Mouse (Mus musculus) spleen, adult 2 months (tissue): Measurements from ENCODE around the gene Comt. TPM values are rescaled to one million over a fixed set of nuclear protein-coding genes. Genes with fewer than 3 reads are reported as not detected.

Experiments used
- DNase-seq, 2 experiments: peaks; one replicate each; pipeline versions ENCODE4 v3.0.0 to v3.0.0-alpha.2; 2012 to 2021; ENCODE audit warnings: low spot score in 2 of 2, low read depth in 1 of 2
- H3K27ac ChIP-seq: fragments of 200-500 bp; 2 replicates; pipeline ENCODE4 v1.5.1; 2012; ENCODE audit warnings: low read length, inconsistent platforms; ENCODE audit not compliant: insufficient read depth
- H3K27me3 ChIP-seq: fragments of 200-500 bp; 2 replicates; pipeline ENCODE4 v1.6.1; 2012; ENCODE audit warnings: mild to moderate bottlenecking, moderate library complexity, low read length, inconsistent platforms; ENCODE audit not compliant: control insufficient read depth, insufficient read depth
- H3K36me3 ChIP-seq: fragments of 200-500 bp; 2 replicates; pipeline ENCODE4 v1.6.1; 2012; ENCODE audit warnings: mild to moderate bottlenecking, low read length, inconsistent platforms; ENCODE audit not compliant: control insufficient read depth, insufficient read depth
- H3K4me1 ChIP-seq: fragments of 200-500 bp; 2 replicates; pipeline ENCODE4 v1.6.1; 2011; ENCODE audit warnings: inconsistent platforms; ENCODE audit not compliant: control insufficient read depth, insufficient read depth, insufficient read length
- H3K4me3 ChIP-seq: fragments of 200-500 bp; 2 replicates; pipeline ENCODE4 v1.5.1; 2011; ENCODE audit warnings: mild to moderate bottlenecking, inconsistent platforms; ENCODE audit not compliant: insufficient read depth, insufficient read length; ENCODE audit errors: extremely low read depth
- CTCF ChIP-seq: fragments of 200-500 bp; IDR thresholded peaks from 2 replicates; pipeline ENCODE4 v1.5.1; 2011; ENCODE audit warnings: mild to moderate bottlenecking, inconsistent platforms; ENCODE audit not compliant: insufficient read depth, insufficient read length, insufficient replicate concordance; ENCODE audit errors: extremely low read depth
- POLR2A ChIP-seq: fragments of 200-500 bp; IDR thresholded peaks from 2 replicates; pipeline ENCODE4 v1.6.1; 2011; ENCODE audit warnings: low read depth, low read length, inconsistent platforms
- WGBS: fragments of 180-500 bp; shearing (Covaris S2); methylation state at CpG from one replicate; pipeline ENCODE4 v1.1.7; 2018; 5-methylcytosine and 5-hydroxymethylcytosine counted together
- polyA plus RNA-seq: library from polyadenylated mRNA; depleted of rRNA; stranded (reverse); fragments of >200 nt; gene quantifications from 2 replicates; pipeline ENCODE4 v1.2.3, GENCODE M21; 2012

The Comt gene
- polyA plus RNA-seq, 1 experiment: 64.7 TPM

- Histone ChIP-seq H3K4me3 (no peak overlapping the region), H3K27ac (peak overlapping the region; percentile 48; the same call in 1 of the 2 replicates), H3K27me3 (no peaks in the 10 kb centered on the region), H3K36me3 (no peaks in the 10 kb centered on the region), H3K4me1 (peaks cover 12% of the 10 kb centered on the region; the same call in 1 of the 2 replicates)
- 89% methylated on average over 7 of the region's 7 CpGs for WGBS
- no peak for TF ChIP-seq CTCF
- no peak for TF ChIP-seq POLR2A
- no peak for DNase-seq
Measured at GRCm38 (mm10) chr16:18384211-18384610, 42.4 kb downstream of the Comt start.

GRCm38 (mm10) chr16:18383756-18384155, 42.9 kb downstream of the Comt start:
- H3K36me3 ChIP-seq: no peaks in the 10 kb centered on the region
- 92% methylated on average over 3 of the region's 3 CpGs for WGBS
- no peak overlapping the region for H3K4me3 ChIP-seq
- TF ChIP-seq POLR2A (no peak), CTCF (no peak)
- peak overlapping the region; percentile 48 for H3K27ac ChIP-seq
- no peaks in the 10 kb centered on the region for H3K27me3 ChIP-seq
- no peak for DNase-seq
- H3K4me1 ChIP-seq: peaks cover 8% of the 10 kb centered on the region; the same call in 1 of the 2 replicates

GRCm38 (mm10) chr16:18383045-18383726, 43.5 kb downstream of the Comt start:
- DNase-seq: no peak
- WGBS: 84% methylated on average over 9 of the region's 9 CpGs

GRCm38 (mm10) chr16:18381621-18382258, 44.9 kb downstream of the Comt start:
- TF ChIP-seq CTCF: no peak
- no peak for TF ChIP-seq POLR2A
- WGBS: 93% methylated on average over 6 of the region's 6 CpGs

More at GRCm38 (mm10) chr16:18383045-18383726, 43.5 kb downstream of the Comt start:
- Histone ChIP-seq H3K36me3 (no peaks in the 10 kb centered on the region), H3K4me3 (no peak overlapping the region), H3K27me3 (no peaks in the 10 kb centered on the region), H3K4me1 (peaks cover 4% of the 10 kb centered on the region; the same call in 1 of the 2 replicates), H3K27ac (peak overlapping the region; percentile 25)
- TF ChIP-seq POLR2A (no peak), CTCF (no peak)

GRCm38 (mm10) chr16:18380495-18381063, 46.1 kb downstream of the Comt start:
- 94% methylated on average over 6 of the region's 6 CpGs for WGBS
- H3K36me3 ChIP-seq: no peaks in the 10 kb centered on the region
- H3K4me3 ChIP-seq: no peak overlapping the region
- H3K4me1 ChIP-seq: peaks cover 8% of the 10 kb centered on the region; the same call in 1 of the 2 replicates
- no peak overlapping the region for H3K27ac ChIP-seq
- DNase-seq: no peak
- no peaks in the 10 kb centered on the region for H3K27me3 ChIP-seq
- TF ChIP-seq POLR2A: no peak
- no peak for TF ChIP-seq CTCF

More at GRCm38 (mm10) chr16:18381621-18382258, 44.9 kb downstream of the Comt start:
- H3K4me3 ChIP-seq: no peak overlapping the region
- H3K27ac ChIP-seq: no peak overlapping the region
- H3K36me3 ChIP-seq: no peaks in the 10 kb centered on the region
- DNase-seq: no peak
- peaks cover 3% of the 10 kb centered on the region; the same call in 1 of the 2 replicates for H3K4me1 ChIP-seq
- H3K27me3 ChIP-seq: no peaks in the 10 kb centered on the region

GRCm38 (mm10) chr16:18379338-18380001, 47.2 kb downstream of the Comt start:
- H3K4me3 ChIP-seq: no peak overlapping the region
- H3K27me3 ChIP-seq: no peaks in the 10 kb centered on the region
- 92% methylated on average over 8 of the region's 8 CpGs for WGBS
- TF ChIP-seq CTCF (no peak), POLR2A (no peak)
- no peak for DNase-seq
- no peak overlapping the region for H3K27ac ChIP-seq
- peaks cover 8% of the 10 kb centered on the region; the same call in 1 of the 2 replicates for H3K4me1 ChIP-seq
- H3K36me3 ChIP-seq: no peaks in the 10 kb centered on the region
